Mouse (Mus musculus) left cerebral cortex, adult 2 months (tissue): ENCODE results near the gene Pigt. TPM values are rescaled to one million over a fixed set of nuclear protein-coding genes. Genes with fewer than 3 reads are reported as not detected.

Experiments
- DNase-seq, 2 experiments: peaks; one replicate each; pipeline ENCODE4 v3.0.0; 2021 to 2022; ENCODE audit warnings: low spot score in 2 of 2, mixed read lengths in 1 of 2; ENCODE audit errors: extremely low spot score in 1 of 2
- H3K27ac ChIP-seq: fragments of 200-600 bp; 2 replicates; pipeline ENCODE4 v1.8.1; 2022
- H3K4me3 ChIP-seq: fragments of 200-600 bp; 2 replicates; pipeline ENCODE4 v1.8.1; 2022
- CTCF ChIP-seq: fragments of 200-600 bp; IDR thresholded peaks from 2 replicates; pipeline ENCODE4 v1.8.1; 2022; ENCODE audit warnings: antibody characterized with exemption, mild to moderate bottlenecking, moderate library complexity
- intact Hi-C: fragments of 180-260 bp; cut with DNase I; formaldehyde crosslinking; loops from one replicate; pipeline ENCODE4 v1.15.1; 2025
- long read RNA-seq, 2 experiments: library from polyadenylated mRNA; stranded (forward); transcript quantifications; one replicate each; pipeline ENCODE4 v2.0.0; 2021; ENCODE audit warnings: borderline mapping rate in 2 of 2
- total RNA-seq, 2 experiments: library from RNA; stranded (reverse); gene quantifications; 2 replicates each; pipeline ENCODE4 v1.2.3; 2021

The Pigt gene
- 10 to 100 TPM; 86.3 to 87.0 TPM for total RNA-seq
- long read RNA-seq, experiment 1, transcript Pigt-201 (12 exons, 2,562 nt), result major isoform, 5 of 9 reads
- long read RNA-seq, experiment 1, partial matches to known transcripts, result 0 of 9 reads
- long read RNA-seq, experiment 1, other reads (novel, unspliced or antisense), result 3 of 9 reads
- long read RNA-seq, experiment 2, transcript Pigt-201 (12 exons, 2,562 nt), result major isoform, 6 of 7 reads
- long read RNA-seq, experiment 2, partial matches to known transcripts, result 0 of 7 reads
- long read RNA-seq, experiment 2, other reads (novel, unspliced or antisense), result 1 of 7 reads

DNA sequence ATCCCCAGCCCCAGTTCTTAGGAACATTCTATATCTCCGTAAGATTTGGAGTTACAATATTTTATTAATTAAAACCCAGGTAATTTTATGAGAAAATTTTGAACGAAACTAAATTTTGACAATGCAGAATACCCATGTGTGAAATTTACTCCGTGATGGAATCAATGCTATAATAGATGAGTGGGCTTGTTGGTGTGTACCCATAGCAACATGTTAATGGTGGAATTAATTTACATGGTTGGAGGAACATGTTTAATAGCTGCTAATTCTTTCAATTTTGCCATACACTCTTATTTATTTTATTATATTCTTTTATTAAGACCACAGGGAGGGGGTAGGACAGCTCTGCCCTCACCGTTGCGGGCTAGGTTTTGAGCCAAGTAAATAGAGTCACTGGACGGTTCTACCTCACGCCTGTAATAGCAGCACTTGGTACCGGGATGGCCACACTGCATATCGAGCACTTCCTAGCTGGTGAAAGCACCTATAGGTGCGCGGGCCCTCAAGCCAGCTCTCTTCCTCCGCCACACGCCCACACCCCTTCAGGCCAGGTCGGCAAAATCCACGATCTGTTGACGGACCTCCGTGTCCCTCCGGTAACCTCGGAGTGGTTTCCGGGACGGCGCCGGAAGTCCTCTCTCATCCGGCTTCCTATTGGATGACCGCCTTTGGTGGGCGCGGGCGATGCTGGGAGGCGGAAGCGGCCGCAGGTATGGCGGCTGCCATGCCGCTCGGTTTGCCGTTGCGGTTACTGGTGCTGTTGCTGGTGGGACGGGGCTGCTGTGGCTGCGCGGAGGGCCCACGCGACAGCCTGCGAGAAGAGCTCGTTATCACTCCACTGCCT is at the start of gene Pigt:
Gene Pigt (plus strand): TSS at position 674 of the 844 bp plus-strand sequence.
- TF ChIP-seq CTCF, result no peak
- intact Hi-C loops, result loop anchor here (2.0 kb wide), 1 partner anchor 36 kb away; the partner anchor contains the start of gene Gm20458
- Histone ChIP-seq H3K4me3 (peak within 1 kb of the TSS; percentile 84), H3K27ac (peak within 1 kb of the TSS; percentile 90)
- peak; percentile 85 to 87 for DNase-seq

DNA sequence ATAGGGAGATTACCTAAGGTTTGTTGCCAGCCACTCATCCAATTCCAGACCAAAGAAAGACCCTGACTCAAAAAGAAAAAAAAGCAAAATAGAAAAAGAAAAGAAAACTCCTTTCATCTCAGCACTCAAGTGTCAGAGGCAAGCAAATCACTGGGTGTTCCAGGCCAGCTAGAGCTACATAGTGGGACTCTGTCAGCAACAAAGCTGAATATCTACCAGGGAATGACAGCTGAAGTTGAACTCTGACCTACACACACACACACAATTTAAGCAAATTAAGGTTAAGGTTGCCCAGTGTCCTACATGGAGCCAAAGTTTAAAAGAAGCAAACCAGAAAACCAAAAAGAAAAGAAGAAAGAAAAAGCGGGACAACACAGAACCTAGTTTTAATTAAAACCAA is 49.2 kb upstream of the Pigt start:
- intact Hi-C loops, result no loop called here
- TF ChIP-seq CTCF, result no peak
- H3K4me3 ChIP-seq, result no peak overlapping the region
- no peak for DNase-seq
- H3K27ac ChIP-seq, result no peak overlapping the region

- no peak for TF ChIP-seq CTCF
- intact Hi-C loops, result no loop called here
- H3K4me3 ChIP-seq, result no peak overlapping the region
- H3K27ac ChIP-seq, result no peak overlapping the region
- no peak for DNase-seq
Observed at GRCm38 (mm10) chr2:164448921-164449320, 48.4 kb upstream of the Pigt start.

- no peak overlapping the region for H3K27ac ChIP-seq
- no peak for DNase-seq
- no peak overlapping the region for H3K4me3 ChIP-seq
- TF ChIP-seq CTCF, result no peak
- intact Hi-C loops, result no loop called here
Observed at GRCm38 (mm10) chr2:164449341-164450042, 47.8 kb upstream of the Pigt start.

- TF ChIP-seq CTCF, result no peak
- DNase-seq, result no peak
- intact Hi-C loops, result no loop called here
Observed at GRCm38 (mm10) chr2:164452000-164452676, 45.2 kb upstream of the Pigt start.

DNA sequence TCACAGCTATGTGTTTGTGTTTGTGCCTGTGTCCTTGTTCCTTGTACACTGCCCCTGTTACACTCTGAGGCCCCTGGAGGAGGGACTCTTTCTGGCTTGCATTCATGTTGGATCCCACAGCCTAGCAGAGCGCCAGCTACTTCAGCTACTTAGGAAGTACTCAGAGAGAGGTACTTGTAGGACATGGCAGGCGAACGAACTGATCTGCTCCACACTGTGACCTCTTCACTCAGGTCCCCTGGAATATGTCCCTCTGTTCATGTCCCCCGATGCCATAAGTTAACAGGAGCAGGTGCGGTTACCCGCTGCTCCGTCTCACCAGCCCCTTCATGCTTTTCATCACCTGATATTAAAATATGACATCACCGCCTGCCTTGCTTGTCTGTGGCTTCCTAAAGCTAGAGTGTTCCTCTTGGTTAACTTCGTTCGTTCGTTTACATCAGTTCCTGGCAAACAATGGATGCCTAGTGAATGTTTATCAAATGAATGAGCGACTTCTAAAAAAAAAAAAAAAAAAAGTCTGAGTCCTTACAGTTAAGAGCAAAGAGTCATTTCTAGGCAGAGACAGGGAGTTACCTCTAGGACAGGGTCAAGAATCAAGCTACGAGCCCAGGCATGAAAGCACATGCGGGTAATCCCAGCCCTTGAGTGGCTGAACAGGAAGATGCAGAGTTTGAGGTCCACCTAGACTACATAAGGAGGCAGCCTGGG is 44.1 kb upstream of the Pigt start:
- no peak overlapping the region for H3K4me3 ChIP-seq
- no peak for DNase-seq
- no peak overlapping the region for H3K27ac ChIP-seq
- no peak for TF ChIP-seq CTCF
- intact Hi-C loops, result no loop called here

More at GRCm38 (mm10) chr2:164452000-164452676, 45.2 kb upstream of the Pigt start:
- no peak overlapping the region for H3K4me3 ChIP-seq
- H3K27ac ChIP-seq, result no peak overlapping the region

- H3K27ac ChIP-seq, result no peak overlapping the region
- H3K4me3 ChIP-seq, result no peak overlapping the region
- no peak for DNase-seq
- intact Hi-C loops, result no loop called here
- TF ChIP-seq CTCF, result no peak
Observed at GRCm38 (mm10) chr2:164453887-164454500, 43.3 kb upstream of the Pigt start.

- H3K27ac ChIP-seq, result peak overlapping the region; percentile 44; the same call in 1 of the 2 replicates
- TF ChIP-seq CTCF, result no peak
- intact Hi-C loops, result no loop called here
- peak; percentile 59 to 84 for DNase-seq
- no peak overlapping the region for H3K4me3 ChIP-seq
Observed at GRCm38 (mm10) chr2:164454846-164455245, 42.5 kb upstream of the Pigt start.

DNA sequence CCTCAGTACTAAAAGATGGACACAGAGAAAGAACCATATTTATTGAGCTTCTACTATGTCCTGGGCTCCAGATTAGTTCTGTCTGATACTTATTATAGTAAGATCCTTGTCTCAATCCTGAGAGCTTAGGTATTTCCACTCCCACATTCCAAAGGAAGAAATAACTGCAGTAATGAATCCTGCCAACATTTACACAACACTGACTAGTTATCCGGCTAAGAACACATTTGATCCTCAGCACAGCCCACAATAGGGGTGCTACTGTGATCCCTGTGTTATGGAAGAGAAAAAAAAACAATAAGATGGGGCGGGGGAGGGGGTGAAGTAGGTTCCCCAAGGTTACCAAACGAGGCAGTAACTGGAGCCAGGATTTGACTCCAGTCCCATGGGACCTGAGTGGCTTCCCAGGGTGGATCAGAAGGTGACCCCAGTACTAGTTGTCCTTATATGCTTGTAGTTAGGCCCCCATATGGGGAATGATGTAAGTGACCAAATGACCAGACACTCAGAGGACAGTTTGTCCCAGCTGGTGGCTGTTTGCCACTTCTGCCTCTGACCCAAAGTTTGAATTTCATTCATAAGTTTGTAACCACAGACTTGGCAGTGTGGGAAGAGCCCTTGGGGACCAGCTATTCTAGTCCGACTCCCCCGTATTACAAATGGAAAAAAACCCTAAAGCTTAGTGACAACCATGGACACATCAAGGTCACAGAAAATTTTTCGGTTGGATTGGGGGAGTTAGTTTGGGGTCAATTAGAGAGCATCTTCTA is 41.7 kb upstream of the Pigt start:
- DNase-seq, result no peak
- H3K27ac ChIP-seq, result peak overlapping the region; percentile 44; the same call in 1 of the 2 replicates
- no peak for TF ChIP-seq CTCF
- intact Hi-C loops, result no loop called here
- no peak overlapping the region for H3K4me3 ChIP-seq

DNA sequence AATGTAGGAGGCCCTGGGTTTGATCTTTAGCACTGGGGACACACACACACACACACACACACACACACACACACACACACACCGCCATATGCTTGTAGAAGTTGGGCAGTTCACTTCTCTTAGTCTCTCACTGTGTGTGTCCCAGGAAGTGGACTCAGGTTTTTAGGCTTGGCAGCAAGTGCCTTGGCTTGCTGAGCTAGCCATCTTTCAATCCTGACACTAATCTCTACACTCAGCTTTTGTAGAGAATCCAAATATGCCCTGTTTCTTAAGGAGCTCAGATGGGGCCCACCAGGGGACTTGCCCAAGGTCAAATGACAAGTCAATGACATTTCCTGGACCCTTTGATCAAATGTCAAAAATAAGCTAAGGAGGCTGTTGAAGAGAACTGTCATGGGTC is 40.9 kb upstream of the Pigt start:
- intact Hi-C loops, result no loop called here
- Histone ChIP-seq H3K27ac (peak overlapping the region; percentile 79; the same call in 1 of the 2 replicates), H3K4me3 (no peak overlapping the region; the same call in 1 of the 2 replicates)
- DNase-seq, result no peak
- TF ChIP-seq CTCF, result no peak
